Mouse (Mus musculus): Measurements from ENCODE around the gene Eif4b. TPM values are rescaled to one million over a fixed set of nuclear protein-coding genes. Genes with fewer than 3 reads are reported as not detected.

The Eif4b gene
- polyA plus RNA-seq, 1 experiment, result 75.9 TPM

DNA sequence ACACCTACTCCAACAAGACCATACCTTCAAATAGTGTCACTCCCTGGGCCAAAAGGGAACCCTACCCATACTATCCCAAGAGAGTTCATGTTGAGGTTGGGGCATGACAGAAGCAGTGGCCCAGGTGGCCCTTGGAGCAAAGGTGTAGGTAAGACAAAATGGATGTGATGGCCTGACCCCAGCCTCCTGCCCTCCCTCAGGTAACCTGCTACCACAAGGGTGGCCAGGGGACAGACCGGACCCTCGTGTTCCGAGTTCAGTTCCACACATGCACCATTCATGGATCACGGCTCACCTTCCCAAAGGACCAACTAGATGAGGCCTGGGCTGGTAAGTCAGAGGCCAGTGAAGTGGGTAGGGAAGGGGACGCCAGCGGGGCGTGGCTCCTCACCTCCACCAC, 36.7 kb downstream of the Eif4b start:
- H3K36me3 ChIP-seq (ENCODE audit: control insufficient read depth, insufficient read depth, low read length), result no peaks in the 10 kb centered on the region
- no peak for TF ChIP-seq CTCF (IDR thresholded peaks at IDR 0.05; ENCODE audit: control insufficient read depth, insufficient read depth, insufficient replicate concordance, low read depth, low read length)
- no peak for TF ChIP-seq POLR2A (IDR thresholded peaks at IDR 0.05; ENCODE audit: control insufficient read depth, low read depth, low read length)

DNA sequence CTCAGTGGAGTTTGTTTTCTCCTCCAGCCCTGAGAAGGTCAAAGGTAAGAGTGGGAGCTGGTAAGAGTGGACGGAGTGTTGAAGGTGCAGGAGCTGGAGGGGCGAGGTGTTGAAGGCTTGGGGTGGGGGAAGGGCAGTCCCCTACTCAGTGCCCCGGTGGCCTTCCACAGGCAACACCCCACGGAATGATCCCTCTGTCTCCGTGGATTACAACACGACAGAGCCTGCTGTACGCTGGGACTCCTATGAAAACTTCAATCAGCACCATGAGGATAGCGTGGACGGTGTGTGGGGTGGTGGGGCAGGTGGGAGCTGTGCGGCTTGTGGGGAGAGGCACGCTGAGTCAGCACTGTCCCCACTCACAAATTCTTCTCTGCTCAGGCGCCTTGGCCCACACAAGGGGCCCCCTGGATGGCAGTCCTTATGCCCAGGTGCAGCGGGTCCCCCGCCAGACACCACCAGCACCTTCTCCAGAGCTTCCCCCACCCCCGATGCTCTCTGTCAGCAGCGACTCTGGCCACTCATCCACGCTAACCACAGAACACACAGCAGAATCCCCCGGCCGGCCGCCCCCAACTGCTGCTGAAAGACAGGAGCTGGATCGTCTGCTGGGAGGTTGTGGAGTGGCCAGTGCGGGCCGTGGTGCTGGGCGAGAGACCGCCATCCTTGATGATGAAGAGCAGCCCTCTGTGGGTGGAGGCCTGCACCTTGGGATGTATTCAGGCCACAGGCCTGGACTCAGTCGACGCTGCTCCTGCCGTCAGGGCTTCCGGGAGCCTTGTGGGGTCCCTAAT, 37.3 kb downstream of the Eif4b start:
- H3K4me1 ChIP-seq (ENCODE audit: control insufficient read depth, insufficient read depth, low read length), result peaks cover 10% of the 10 kb centered on the region
- H3K27ac ChIP-seq (ENCODE audit: control insufficient read depth, insufficient read depth, low read depth, low read length), result no peak overlapping the region
- no peak overlapping the region for H3K4me3 ChIP-seq (ENCODE audit: control insufficient read depth, low read depth, low read length)
- no peaks in the 10 kb centered on the region for H3K36me3 ChIP-seq (ENCODE audit: control insufficient read depth, insufficient read depth, low read length)
- H3K27me3 ChIP-seq (ENCODE audit: control insufficient read depth, insufficient read depth, low read length), result no peaks in the 10 kb centered on the region
- TF ChIP-seq CTCF (IDR thresholded peaks at IDR 0.05; ENCODE audit: control insufficient read depth, insufficient read depth, insufficient replicate concordance, low read depth, low read length) (no peak), POLR2A (IDR thresholded peaks at IDR 0.05; ENCODE audit: control insufficient read depth, low read depth, low read length) (no peak)

More for the DNA sequence above, 36.7 kb downstream of the Eif4b start:
- Histone ChIP-seq H3K27ac (ENCODE audit: control insufficient read depth, insufficient read depth, low read depth, low read length) (no peak overlapping the region), H3K27me3 (ENCODE audit: control insufficient read depth, insufficient read depth, low read length) (no peaks in the 10 kb centered on the region), H3K4me3 (ENCODE audit: control insufficient read depth, low read depth, low read length) (no peak overlapping the region), H3K4me1 (ENCODE audit: control insufficient read depth, insufficient read depth, low read length) (peaks cover 10% of the 10 kb centered on the region)

DNA sequence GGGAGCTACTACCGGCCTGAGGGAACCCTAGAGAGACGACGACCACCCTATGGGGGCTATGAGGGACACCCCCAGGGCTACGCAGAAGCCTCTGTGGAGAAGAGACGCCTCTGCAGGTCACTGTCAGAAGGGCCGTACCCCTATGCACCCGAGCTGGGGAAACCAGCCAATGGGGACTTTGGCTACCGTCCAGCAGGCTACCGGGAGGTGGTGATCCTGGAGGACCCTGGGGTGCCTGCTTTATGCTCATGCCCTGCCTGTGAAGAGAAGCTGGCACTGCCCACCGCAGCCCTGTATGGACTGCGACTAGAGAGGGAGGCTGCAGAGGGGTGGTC, 37.9 kb downstream of the Eif4b start:
- H3K4me1 ChIP-seq (ENCODE audit: control insufficient read depth, insufficient read depth, low read length), result peaks cover 9% of the 10 kb centered on the region
- H3K4me3 ChIP-seq (ENCODE audit: control insufficient read depth, low read depth, low read length), result no peak overlapping the region
- no peak overlapping the region for H3K27ac ChIP-seq (ENCODE audit: control insufficient read depth, insufficient read depth, low read depth, low read length)
- TF ChIP-seq POLR2A (IDR thresholded peaks at IDR 0.05; ENCODE audit: control insufficient read depth, low read depth, low read length) (no peak), CTCF (IDR thresholded peaks at IDR 0.05; ENCODE audit: control insufficient read depth, insufficient read depth, insufficient replicate concordance, low read depth, low read length) (no peak)
- H3K36me3 ChIP-seq (ENCODE audit: control insufficient read depth, insufficient read depth, low read length), result no peaks in the 10 kb centered on the region
- no peaks in the 10 kb centered on the region for H3K27me3 ChIP-seq (ENCODE audit: control insufficient read depth, insufficient read depth, low read length)

DNA sequence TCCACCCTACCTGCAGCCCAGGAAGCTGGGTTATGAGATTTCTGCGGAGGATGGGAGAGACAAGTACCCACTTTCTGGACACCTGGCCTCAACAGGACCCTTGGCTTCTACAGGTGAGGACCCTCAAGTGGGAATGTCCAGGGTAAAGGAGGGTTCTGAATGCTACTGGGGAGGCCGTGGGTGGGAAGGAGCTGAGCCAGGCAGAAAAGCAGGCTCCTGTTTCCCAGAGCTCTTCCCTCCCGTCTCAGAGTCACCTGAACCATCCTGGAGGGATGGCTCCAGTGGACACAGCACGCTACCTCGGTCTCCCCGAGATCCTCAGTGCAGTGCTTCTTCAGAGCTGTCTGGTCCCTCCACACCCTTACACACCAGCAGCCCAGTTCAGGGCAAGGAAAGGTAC, 38.6 kb downstream of the Eif4b start:
- TF ChIP-seq CTCF (IDR thresholded peaks at IDR 0.05; ENCODE audit: control insufficient read depth, insufficient read depth, insufficient replicate concordance, low read depth, low read length), result no peak
- TF ChIP-seq POLR2A (IDR thresholded peaks at IDR 0.05; ENCODE audit: control insufficient read depth, low read depth, low read length), result no peak
- H3K4me1 ChIP-seq (ENCODE audit: control insufficient read depth, insufficient read depth, low read length), result peaks cover 3% of the 10 kb centered on the region
- no peak overlapping the region for H3K27ac ChIP-seq (ENCODE audit: control insufficient read depth, insufficient read depth, low read depth, low read length)
- H3K36me3 ChIP-seq (ENCODE audit: control insufficient read depth, insufficient read depth, low read length), result no peaks in the 10 kb centered on the region
- no peak overlapping the region for H3K4me3 ChIP-seq (ENCODE audit: control insufficient read depth, low read depth, low read length)
- no peaks in the 10 kb centered on the region for H3K27me3 ChIP-seq (ENCODE audit: control insufficient read depth, insufficient read depth, low read length)

DNA sequence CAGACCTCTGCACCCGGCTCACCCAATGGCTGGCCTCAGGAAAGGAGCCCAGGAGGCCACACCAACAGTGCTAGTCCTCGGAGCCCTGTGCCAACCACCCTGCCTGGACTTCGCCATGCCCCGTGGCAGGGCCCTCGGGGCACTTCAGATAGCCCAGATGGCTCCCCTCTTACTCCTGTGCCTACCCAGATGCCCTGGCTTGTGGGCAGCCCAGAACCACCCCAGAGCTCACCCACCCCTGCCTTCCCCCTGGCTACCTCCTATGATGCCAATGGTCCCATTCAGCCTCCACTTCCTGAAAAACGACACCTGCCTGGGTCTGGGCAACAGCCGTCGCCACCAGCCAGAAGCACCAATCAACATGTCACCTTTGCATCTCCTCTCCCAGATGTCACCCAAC, 39.3 kb downstream of the Eif4b start:
- no peaks in the 10 kb centered on the region for H3K36me3 ChIP-seq (ENCODE audit: control insufficient read depth, insufficient read depth, low read length)
- H3K4me1 ChIP-seq (ENCODE audit: control insufficient read depth, insufficient read depth, low read length), result peaks cover 3% of the 10 kb centered on the region
- H3K27ac ChIP-seq (ENCODE audit: control insufficient read depth, insufficient read depth, low read depth, low read length), result no peak overlapping the region
- H3K27me3 ChIP-seq (ENCODE audit: control insufficient read depth, insufficient read depth, low read length), result no peaks in the 10 kb centered on the region
- H3K4me3 ChIP-seq (ENCODE audit: control insufficient read depth, low read depth, low read length), result no peak overlapping the region
- TF ChIP-seq CTCF (IDR thresholded peaks at IDR 0.05; ENCODE audit: control insufficient read depth, insufficient read depth, insufficient replicate concordance, low read depth, low read length) (no peak), POLR2A (IDR thresholded peaks at IDR 0.05; ENCODE audit: control insufficient read depth, low read depth, low read length) (no peak)

DNA sequence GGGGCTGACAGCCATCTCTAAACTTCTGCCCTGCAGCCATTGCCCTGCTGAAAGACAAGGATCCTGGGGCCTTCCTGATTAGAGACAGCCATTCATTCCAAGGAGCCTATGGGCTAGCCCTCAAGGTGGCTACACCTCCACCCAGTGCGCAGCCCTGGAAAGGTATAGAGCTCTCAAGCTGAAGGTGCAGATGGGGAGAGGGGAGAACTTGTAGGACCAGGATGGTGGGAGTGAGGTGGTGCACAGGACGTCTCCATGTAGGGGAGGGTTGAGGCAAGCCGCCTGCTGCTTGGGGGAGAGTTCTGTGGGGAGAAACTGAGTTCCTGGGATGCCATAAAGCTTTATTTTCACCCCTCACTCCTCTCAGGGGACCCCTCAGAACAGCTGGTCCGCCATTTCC, 40.1 kb downstream of the Eif4b start:
- TF ChIP-seq POLR2A (IDR thresholded peaks at IDR 0.05; ENCODE audit: control insufficient read depth, low read depth, low read length), result no peak
- TF ChIP-seq CTCF (IDR thresholded peaks at IDR 0.05; ENCODE audit: control insufficient read depth, insufficient read depth, insufficient replicate concordance, low read depth, low read length), result no peak
- H3K36me3 ChIP-seq (ENCODE audit: control insufficient read depth, insufficient read depth, low read length), result no peaks in the 10 kb centered on the region

DNA sequence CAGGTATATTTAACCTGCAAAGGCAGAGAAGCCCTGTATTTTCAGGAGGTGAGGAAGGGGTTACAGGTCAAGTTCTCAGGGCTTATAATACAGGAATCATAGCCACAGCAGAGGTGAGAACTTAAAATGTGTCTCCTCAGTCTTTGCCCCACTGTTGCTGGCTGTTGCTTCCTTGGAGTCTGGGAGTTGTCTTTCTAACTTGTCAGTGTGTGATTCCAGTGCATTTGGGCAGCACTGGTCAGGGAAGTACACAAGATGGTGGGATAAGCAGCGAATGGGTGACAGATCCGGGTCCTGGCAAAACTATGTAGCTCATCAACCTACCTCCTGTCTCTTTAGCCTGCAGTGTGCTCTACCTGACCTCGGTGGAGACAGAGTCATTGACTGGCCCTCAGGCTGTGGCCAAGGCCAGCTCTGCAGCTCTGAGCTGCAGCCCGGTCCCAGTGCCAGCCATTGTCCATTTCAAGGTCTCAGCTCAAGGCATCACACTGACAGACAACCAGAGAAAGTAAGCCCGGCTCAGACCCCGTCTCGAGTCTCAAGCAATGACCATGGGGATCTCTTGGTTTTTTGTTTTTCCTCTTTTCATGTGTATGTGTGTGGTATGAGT, 41.2 kb downstream of the Eif4b start:
- Histone ChIP-seq H3K4me3 (ENCODE audit: control insufficient read depth, low read depth, low read length) (no peak overlapping the region), H3K4me1 (ENCODE audit: control insufficient read depth, insufficient read depth, low read length) (peaks cover 3% of the 10 kb centered on the region), H3K27me3 (ENCODE audit: control insufficient read depth, insufficient read depth, low read length) (no peaks in the 10 kb centered on the region), H3K27ac (ENCODE audit: control insufficient read depth, insufficient read depth, low read depth, low read length) (no peak overlapping the region), H3K36me3 (ENCODE audit: control insufficient read depth, insufficient read depth, low read length) (no peaks in the 10 kb centered on the region)
- TF ChIP-seq CTCF (IDR thresholded peaks at IDR 0.05; ENCODE audit: control insufficient read depth, insufficient read depth, insufficient replicate concordance, low read depth, low read length) (no peak), POLR2A (IDR thresholded peaks at IDR 0.05; ENCODE audit: control insufficient read depth, low read depth, low read length) (no peak)

More for the DNA sequence above, 40.1 kb downstream of the Eif4b start:
- no peak overlapping the region for H3K27ac ChIP-seq (ENCODE audit: control insufficient read depth, insufficient read depth, low read depth, low read length)
- peaks cover 3% of the 10 kb centered on the region for H3K4me1 ChIP-seq (ENCODE audit: control insufficient read depth, insufficient read depth, low read length)
- no peak overlapping the region for H3K4me3 ChIP-seq (ENCODE audit: control insufficient read depth, low read depth, low read length)
- no peaks in the 10 kb centered on the region for H3K27me3 ChIP-seq (ENCODE audit: control insufficient read depth, insufficient read depth, low read length)

All from testis, adult 2 months (tissue).